Mouse (Mus musculus): ENCODE data around the gene Msi2.

DNA sequence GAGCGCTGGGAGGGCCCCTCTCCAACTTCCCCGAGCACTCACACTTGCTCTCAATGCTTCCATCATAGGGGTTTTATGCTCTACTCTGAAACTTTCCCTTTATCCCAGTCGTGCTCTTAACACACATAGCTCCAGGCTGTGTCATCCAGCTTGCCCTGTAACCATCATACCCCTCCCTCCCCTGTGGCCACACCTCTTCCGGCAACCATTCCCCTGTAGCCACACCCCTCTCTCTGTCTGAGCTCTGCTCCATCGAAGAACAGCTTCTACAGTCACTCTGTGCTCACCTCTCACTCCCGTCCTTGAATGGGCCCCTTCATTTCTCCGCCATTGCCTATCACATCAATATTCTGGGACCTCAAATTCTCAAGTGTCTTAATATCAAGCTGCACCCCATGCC is 219.8 kb downstream of the Msi2 start:
- no peak for TF ChIP-seq CTCF (conservative IDR thresholded peaks at IDR 0.05; ENCODE audit: low read length)
- no peak for TF ChIP-seq POU5F1 (IDR thresholded peaks at IDR 0.05; ENCODE audit: borderline replicate concordance, low read length)

All from E14TG2a.4 (cell line).